Mouse (Mus musculus) hindbrain, postnatal 0 days (tissue): ENCODE measurements around the gene Esd. TPM values are rescaled to one million over a fixed set of nuclear protein-coding genes. Genes with fewer than 3 reads are reported as not detected.

ENCODE experiments used
- ATAC-seq: fragments of 200-750 bp; cut with Nextera tagmentation; 2 replicates; pipeline ENCODE4 v1.8.0; 2017; ENCODE audit warnings: mild to moderate bottlenecking, moderate TSS enrichment, moderate library complexity
- DNase-seq: peaks from one replicate; pipeline ENCODE4 v3.0.0-alpha.2; 2015; ENCODE audit warnings: low spot score
- H3K27ac ChIP-seq: fragments of 300-500 bp; sonication (generic); 2 replicates; pipeline ENCODE4 v1.5.1; 2014; ENCODE audit warnings: mild to moderate bottlenecking
- H3K27me3 ChIP-seq: fragments of 300-500 bp; sonication (generic); 2 replicates; pipeline ENCODE4 v1.6.1; 2014; ENCODE audit warnings: low read length, mixed read lengths; ENCODE audit not compliant: insufficient read depth
- H3K36me3 ChIP-seq: fragments of 300-500 bp; sonication (generic); 2 replicates; pipeline ENCODE4 v1.6.1; 2014; ENCODE audit warnings: low read length, mixed read lengths; ENCODE audit not compliant: insufficient read depth
- H3K4me1 ChIP-seq: fragments of 300-500 bp; sonication (generic); 2 replicates; pipeline ENCODE4 v1.6.1; 2014; ENCODE audit warnings: antibody characterized with exemption, low read length, mixed read lengths; ENCODE audit not compliant: insufficient read depth
- H3K4me2 ChIP-seq: fragments of 300-500 bp; sonication (generic); 2 replicates; pipeline ENCODE4 v1.6.1; 2014; ENCODE audit warnings: low read depth, mild to moderate bottlenecking, low read length, moderate library complexity, mixed read lengths
- H3K4me3 ChIP-seq: fragments of 300-500 bp; sonication (generic); 2 replicates; pipeline ENCODE4 v1.5.1; 2014; ENCODE audit warnings: low read length
- H3K9ac ChIP-seq: fragments of 300-500 bp; sonication (generic); replicated peaks from 2 replicates; pipeline ENCODE4 v1.6.1; 2014; ENCODE audit warnings: mild to moderate bottlenecking, low read length, moderate library complexity, mixed read lengths
- H3K9me3 ChIP-seq: fragments of 300-500 bp; sonication (generic); 2 replicates; pipeline ENCODE4 v1.6.1; 2016; ENCODE audit warnings: low read length, mixed read lengths
- CTCF ChIP-seq: IDR thresholded peaks from 2 replicates; pipeline ENCODE4 v1.5.1; 2016; ENCODE audit warnings: antibody characterized with exemption, control low read depth, low read depth
- WGBS: fragments of 180-500 bp; shearing (Covaris S2); extraction: QIAGEN DNeasy Blood & Tissue Kit; methylation state at CpG from one replicate; pipeline ENCODE4 v1.1.7; 2014; 5-methylcytosine and 5-hydroxymethylcytosine counted together
- polyA plus RNA-seq: library from polyadenylated mRNA; unstranded; fragments of >200 nt; fragmentation: Nextera tagmentation; extraction: Ambion mirVana; gene quantifications from 2 replicates; pipeline ENCODE4 v1.2.1, GENCODE M21; 2015
- total RNA-seq: library from RNA; depleted of rRNA; stranded (reverse); fragments of >200 nt; gene quantifications from 2 replicates; pipeline ENCODE4 v1.2.3, GENCODE M21; 2014

Gene Esd
- total and polyA plus RNA-seq, 2 experiments from 2014 or later = 109 to 218 TPM

DNA sequence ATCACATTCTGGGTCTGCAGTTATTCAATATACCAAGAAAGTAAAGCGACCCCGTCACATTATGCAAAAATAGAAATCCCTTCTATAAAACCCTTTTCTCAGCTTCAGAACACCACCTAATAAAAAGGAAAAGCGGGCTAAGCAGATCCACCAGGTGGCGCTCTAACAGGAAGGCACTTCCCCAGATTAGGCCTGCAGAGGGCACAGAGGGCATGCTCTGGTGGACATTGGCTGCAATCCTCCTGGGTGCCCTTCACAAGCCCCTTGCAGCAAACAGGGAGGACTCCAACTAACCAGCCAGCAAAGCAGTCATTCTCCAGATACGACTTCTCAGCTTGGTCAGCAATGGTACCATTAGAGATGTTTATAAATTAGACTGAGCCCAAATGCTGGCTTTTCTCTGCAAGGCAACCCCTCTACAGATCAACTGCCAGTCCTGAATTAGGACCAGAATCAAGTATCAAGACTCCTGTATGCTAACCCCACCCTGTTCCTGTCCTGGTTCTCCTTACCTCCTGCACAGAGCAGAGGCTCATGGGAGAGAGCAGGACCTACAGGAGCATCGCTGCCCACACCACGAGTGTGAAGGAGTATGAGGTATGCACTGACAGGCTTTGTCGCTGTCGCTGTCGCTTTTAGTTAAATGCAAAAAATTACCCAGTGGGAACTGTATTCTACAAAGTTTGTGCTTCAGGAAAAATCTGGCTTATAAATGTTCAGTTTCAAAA, 32.3 kb downstream of the Esd start:
- no peaks in the 10 kb centered on the region for H3K9me3 ChIP-seq
- H3K27ac ChIP-seq = no peak overlapping the region
- no peak overlapping the region for H3K4me3 ChIP-seq
- H3K4me1 ChIP-seq = no peaks in the 10 kb centered on the region
- H3K9ac ChIP-seq = no peak overlapping the region
- H3K36me3 ChIP-seq = peaks cover 4% of the 10 kb centered on the region; the same call in 1 of the 2 replicates
- TF ChIP-seq CTCF = peak; percentile 93
- no peak overlapping the region for H3K4me2 ChIP-seq
- H3K27me3 ChIP-seq = no peaks in the 10 kb centered on the region
- DNase-seq = peak; percentile 82
- peak; percentile 77 for ATAC-seq
- WGBS = 59% methylated on average over 10 of the region's 10 CpGs

GRCm38 (mm10) chr14:74767892-74768291, 35.8 kb downstream of the Esd start:
- no peaks in the 10 kb centered on the region for H3K27me3 ChIP-seq
- peaks cover 16% of the 10 kb centered on the region; the same call in 1 of the 2 replicates for H3K36me3 ChIP-seq
- H3K27ac ChIP-seq = no peak overlapping the region
- DNase-seq (no peak), ATAC-seq (no peak)
- H3K9me3 ChIP-seq = no peaks in the 10 kb centered on the region
- WGBS = 52% methylated on average over 1 of the region's 1 CpGs
- H3K4me1 ChIP-seq = no peaks in the 10 kb centered on the region
- no peak for TF ChIP-seq CTCF
- H3K4me3 ChIP-seq = no peak overlapping the region
- H3K9ac ChIP-seq = no peak overlapping the region
- H3K4me2 ChIP-seq = no peak overlapping the region

DNA sequence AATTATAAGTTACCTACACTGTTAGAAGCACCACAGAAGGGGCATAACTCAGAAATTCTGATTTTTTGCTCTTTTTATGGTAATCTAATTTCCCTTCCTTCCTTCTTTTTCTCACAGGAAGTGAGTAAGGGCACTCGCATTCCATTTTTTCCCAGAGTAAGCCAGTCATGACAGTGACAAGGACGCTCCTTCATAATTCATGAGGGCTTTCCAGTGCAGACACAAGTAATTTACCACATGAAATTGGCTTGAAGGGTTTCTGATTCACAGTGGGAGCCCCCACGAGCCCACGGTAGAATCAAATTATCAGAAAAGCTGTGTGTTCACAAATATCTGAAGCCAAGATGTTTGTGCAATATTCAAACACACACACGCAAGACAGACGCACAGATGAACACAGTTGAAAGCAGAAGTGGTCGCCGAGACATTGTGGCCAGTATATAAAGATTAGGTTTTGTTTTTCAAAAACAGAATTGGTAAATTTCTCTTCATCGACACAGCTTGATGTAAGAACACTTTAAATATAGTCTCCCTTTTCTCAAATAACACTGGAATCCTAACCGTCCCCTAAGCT, 42.0 kb downstream of the Esd start:
- Histone ChIP-seq H3K9ac (no peak overlapping the region), H3K27ac (no peak overlapping the region), H3K9me3 (no peaks in the 10 kb centered on the region), H3K36me3 (peaks cover 26% of the 10 kb centered on the region; the same call in 1 of the 2 replicates), H3K4me2 (no peak overlapping the region), H3K27me3 (no peaks in the 10 kb centered on the region), H3K4me1 (no peaks in the 10 kb centered on the region), H3K4me3 (no peak overlapping the region)
- ATAC-seq (no peak), DNase-seq (no peak)
- no peak for TF ChIP-seq CTCF
- 65% methylated on average over 10 of the region's 10 CpGs for whole genome bisulfite sequencing

- DNase-seq (no peak), ATAC-seq (no peak)
- H3K9me3 ChIP-seq = no peaks in the 10 kb centered on the region
- WGBS = 94% methylated on average over 11 of the region's 11 CpGs
- no peak overlapping the region for H3K27ac ChIP-seq
- no peak for TF ChIP-seq CTCF
- no peak overlapping the region for H3K4me3 ChIP-seq
- H3K4me2 ChIP-seq = no peak overlapping the region
- no peaks in the 10 kb centered on the region for H3K4me1 ChIP-seq
- peaks cover 24% of the 10 kb centered on the region for H3K36me3 ChIP-seq
- no peaks in the 10 kb centered on the region for H3K27me3 ChIP-seq
- H3K9ac ChIP-seq = no peak overlapping the region
Observed at GRCm38 (mm10) chr14:74784243-74784934, 52.3 kb downstream of the Esd start.

- Histone ChIP-seq H3K4me1 (no peaks in the 10 kb centered on the region), H3K9ac (no peak overlapping the region), H3K36me3 (peaks cover 24% of the 10 kb centered on the region), H3K27me3 (no peaks in the 10 kb centered on the region), H3K27ac (no peak overlapping the region), H3K9me3 (no peaks in the 10 kb centered on the region), H3K4me2 (no peak overlapping the region), H3K4me3 (no peak overlapping the region)
- DNase-seq (no peak), ATAC-seq (no peak)
- no peak for TF ChIP-seq CTCF
- WGBS = 87% methylated on average over 3 of the region's 3 CpGs
Observed at GRCm38 (mm10) chr14:74787717-74788116, 55.6 kb downstream of the Esd start.

- Histone ChIP-seq H3K27ac (no peak overlapping the region), H3K4me1 (no peaks in the 10 kb centered on the region), H3K36me3 (peaks cover 18% of the 10 kb centered on the region), H3K4me3 (no peak overlapping the region), H3K9ac (no peak overlapping the region), H3K27me3 (no peaks in the 10 kb centered on the region), H3K9me3 (no peaks in the 10 kb centered on the region), H3K4me2 (no peak overlapping the region)
- peak; percentile 56 for TF ChIP-seq CTCF
- peak; percentile 57 for DNase-seq
- ATAC-seq = no peak
- WGBS = 81% methylated on average over 8 of the region's 8 CpGs
Observed at GRCm38 (mm10) chr14:74788766-74789165, 56.7 kb downstream of the Esd start.
